Mouse (Mus musculus) heart, postnatal 0 days (tissue): Measurements from ENCODE around the gene T2. TPM values are rescaled to one million over a fixed set of nuclear protein-coding genes. Genes with fewer than 3 reads are reported as not detected.
A peak's percentile ranks its signal among the peaks of the same experiment; 100 is the strongest.

ENCODE experiments used
- ATAC-seq: fragments of 200-750 bp; cut with Nextera tagmentation; 2 replicates; pipeline ENCODE4 v1.8.0; 2017; ENCODE audit warnings: low read depth, moderate number of reproducible peaks, moderate library complexity; ENCODE audit not compliant: insufficient read depth
- DNase-seq: peaks from one replicate; pipeline ENCODE4 v3.0.0-alpha.2; 2016; ENCODE audit warnings: low spot score
- H3K27ac ChIP-seq: fragments of 300-500 bp; sonication (generic); 2 replicates; pipeline ENCODE4 v1.5.1; 2014; ENCODE audit warnings: low read depth, mild to moderate bottlenecking
- H3K27me3 ChIP-seq: fragments of 300-500 bp; sonication (generic); 2 replicates; pipeline ENCODE4 v1.6.1; 2014; ENCODE audit warnings: low read length, mixed read lengths; ENCODE audit not compliant: control insufficient read depth, insufficient read depth
- H3K36me3 ChIP-seq: fragments of 300-500 bp; sonication (generic); replicated peaks from 2 replicates; pipeline ENCODE4 v1.6.1; 2014; ENCODE audit warnings: low read length, mixed read lengths; ENCODE audit not compliant: control insufficient read depth, insufficient read depth
- H3K4me1 ChIP-seq: fragments of 300-500 bp; sonication (generic); 2 replicates; pipeline ENCODE4 v1.6.1; 2014; ENCODE audit warnings: antibody characterized with exemption; ENCODE audit not compliant: control insufficient read depth, insufficient read depth
- H3K4me2 ChIP-seq: fragments of 300-500 bp; sonication (generic); 2 replicates; pipeline ENCODE4 v1.6.1; 2014; ENCODE audit warnings: low read depth, mild to moderate bottlenecking, low read length, moderate library complexity
- H3K4me3 ChIP-seq: fragments of 300-500 bp; sonication (generic); 2 replicates; pipeline ENCODE4 v1.5.1; 2014; ENCODE audit warnings: low read depth, low read length
- H3K9ac ChIP-seq: fragments of 300-500 bp; sonication (generic); replicated peaks from 2 replicates; pipeline ENCODE4 v1.6.1; 2014; ENCODE audit warnings: low read depth, low read length, mixed read lengths
- H3K9me3 ChIP-seq: fragments of 300-500 bp; sonication (generic); replicated peaks from 2 replicates; pipeline ENCODE4 v1.6.1; 2016; ENCODE audit warnings: low read length; ENCODE audit not compliant: control insufficient read depth
- CTCF ChIP-seq: IDR thresholded peaks from 2 replicates; pipeline ENCODE4 v1.5.1; 2016; ENCODE audit warnings: antibody characterized with exemption, control low read depth, low read depth
- EP300 ChIP-seq: IDR thresholded peaks from 2 replicates; pipeline ENCODE4 v1.6.1; 2016; ENCODE audit warnings: antibody characterized with exemption, low read depth
- WGBS: fragments of 180-500 bp; shearing (Covaris S2); extraction: QIAGEN DNeasy Blood & Tissue Kit; methylation state at CpG from one replicate; pipeline ENCODE4 v1.1.7; 2014; 5-methylcytosine and 5-hydroxymethylcytosine counted together
- polyA plus RNA-seq: library from polyadenylated mRNA; unstranded; fragments of >200 nt; fragmentation: Nextera tagmentation; extraction: Ambion mirVana; gene quantifications from 2 replicates; pipeline ENCODE4 v1.2.1, GENCODE M21; 2015
- total RNA-seq: library from RNA; depleted of rRNA; stranded (reverse); fragments of >200 nt; gene quantifications from 2 replicates; pipeline ENCODE4 v1.2.3, GENCODE M21; 2014; ENCODE audit warnings: low replicate concordance

Gene T2
- total and polyA plus RNA-seq, 2 experiments from 2014 or later, result 0.19 to 3.7 TPM

DNA sequence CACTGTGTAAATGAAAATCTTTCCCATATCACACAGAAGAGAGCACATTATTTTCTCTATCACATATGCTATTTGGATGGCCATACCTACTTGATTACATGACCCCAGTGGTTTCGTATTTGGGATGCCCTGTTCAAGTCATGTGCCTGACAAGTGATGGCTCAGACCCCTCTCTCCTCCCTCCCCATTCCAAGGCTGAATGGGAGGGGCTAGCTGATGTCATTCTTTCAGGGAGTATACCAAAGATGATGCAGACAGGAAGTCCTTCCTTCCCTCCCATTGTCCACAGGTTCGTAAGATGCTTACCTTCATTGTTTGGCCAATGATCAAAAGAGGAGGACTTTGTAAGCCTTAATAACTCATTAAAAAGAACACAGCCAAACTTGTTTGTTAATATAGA lies 13.4 kb downstream of the T2 start:
- no peak for ATAC-seq
- no peak overlapping the region for H3K4me2 ChIP-seq
- no peak overlapping the region for H3K27ac ChIP-seq
- H3K36me3 ChIP-seq, result no peaks in the 10 kb centered on the region
- no peak for DNase-seq
- no peaks in the 10 kb centered on the region for H3K9me3 ChIP-seq
- no peak for TF ChIP-seq EP300
- no peak for TF ChIP-seq CTCF
- H3K9ac ChIP-seq, result no peak overlapping the region
- no peak overlapping the region for H3K4me3 ChIP-seq
- 0 out of 2 replicates have a peak, but pooled peaks cover 10% of the 10 kb centered on the region for H3K4me1 ChIP-seq
- 51% methylated on average over 2 of the region's 2 CpGs for WGBS
- H3K27me3 ChIP-seq, result no peaks in the 10 kb centered on the region; the same call in 1 of the 2 replicates

DNA sequence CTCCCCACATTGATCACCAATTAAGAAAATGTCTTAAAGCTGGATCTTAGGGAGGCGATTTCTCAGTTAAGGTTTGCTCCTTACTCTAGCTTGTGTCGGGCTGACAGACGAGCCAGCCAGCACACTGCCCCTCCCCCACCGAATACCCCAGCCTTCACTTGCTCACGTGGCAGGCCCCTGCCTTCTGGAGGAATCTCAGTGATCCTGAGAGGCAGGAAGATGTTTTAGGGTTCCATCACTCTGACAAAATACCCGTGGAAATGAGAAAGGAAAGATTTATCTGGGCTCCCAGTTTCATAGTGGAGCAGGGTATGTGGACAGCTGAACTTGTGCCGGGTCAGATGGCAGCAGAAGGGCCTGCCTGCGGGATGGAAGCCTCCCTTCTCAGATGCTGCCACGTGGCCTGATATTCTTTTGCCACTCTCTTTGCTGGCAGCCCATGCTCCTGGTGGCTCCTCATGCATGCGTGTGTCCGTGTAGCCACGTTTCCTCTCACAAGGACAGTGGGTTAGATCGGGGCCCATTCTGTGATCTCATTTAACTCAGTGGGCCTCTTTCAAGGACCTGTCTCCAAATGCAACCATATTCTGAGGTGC lies 14.9 kb downstream of the T2 start:
- no peaks in the 10 kb centered on the region for H3K27me3 ChIP-seq
- no peak for ATAC-seq
- no peak overlapping the region for H3K4me2 ChIP-seq
- 0 out of 2 replicates have a peak, but pooled peaks cover 10% of the 10 kb centered on the region for H3K4me1 ChIP-seq
- TF ChIP-seq EP300, result no peak
- TF ChIP-seq CTCF, result no peak
- H3K4me3 ChIP-seq, result no peak overlapping the region
- H3K36me3 ChIP-seq, result no peaks in the 10 kb centered on the region
- WGBS, result 44% methylated on average over 13 of the region's 13 CpGs
- H3K9me3 ChIP-seq, result no peaks in the 10 kb centered on the region
- DNase-seq, result no peak
- no peak overlapping the region for H3K27ac ChIP-seq
- H3K9ac ChIP-seq, result no peak overlapping the region

DNA sequence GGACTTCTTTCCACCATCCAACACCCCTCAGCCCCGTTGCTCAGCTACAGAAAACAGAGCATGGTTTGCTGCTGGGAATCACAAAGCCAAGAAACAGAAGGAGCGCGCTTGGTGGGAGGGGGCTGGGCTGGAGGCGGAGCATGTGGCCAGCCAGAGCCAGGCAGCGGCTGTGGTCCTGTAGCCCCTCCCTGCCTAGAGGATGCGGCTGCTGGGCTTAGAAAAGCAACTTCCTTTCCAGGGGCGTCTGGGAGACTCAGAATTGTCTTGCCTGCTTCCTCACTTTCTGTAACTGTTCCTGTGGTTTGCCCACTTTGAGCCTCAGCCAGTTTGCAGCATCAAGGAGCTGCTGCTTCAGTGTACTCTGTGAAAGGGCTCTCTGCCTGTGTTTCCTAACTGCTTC lies 16.0 kb downstream of the T2 start:
- peak; percentile 57 for ATAC-seq
- Histone ChIP-seq H3K4me2 (peak overlapping the region; percentile 58), H3K36me3 (no peaks in the 10 kb centered on the region), H3K9me3 (no peaks in the 10 kb centered on the region), H3K4me3 (peak overlapping the region; percentile 34), H3K27ac (peak overlapping the region; percentile 56), H3K4me1 (0 out of 2 replicates have a peak, but pooled peaks cover 10% of the 10 kb centered on the region), H3K9ac (peak overlapping the region; percentile 16; the same call in 1 of the 2 replicates), H3K27me3 (no peaks in the 10 kb centered on the region)
- WGBS, result 0% methylated on average over 7 of the region's 7 CpGs
- DNase-seq, result peak; percentile 62
- TF ChIP-seq CTCF, result no peak
- no peak for TF ChIP-seq EP300

DNA sequence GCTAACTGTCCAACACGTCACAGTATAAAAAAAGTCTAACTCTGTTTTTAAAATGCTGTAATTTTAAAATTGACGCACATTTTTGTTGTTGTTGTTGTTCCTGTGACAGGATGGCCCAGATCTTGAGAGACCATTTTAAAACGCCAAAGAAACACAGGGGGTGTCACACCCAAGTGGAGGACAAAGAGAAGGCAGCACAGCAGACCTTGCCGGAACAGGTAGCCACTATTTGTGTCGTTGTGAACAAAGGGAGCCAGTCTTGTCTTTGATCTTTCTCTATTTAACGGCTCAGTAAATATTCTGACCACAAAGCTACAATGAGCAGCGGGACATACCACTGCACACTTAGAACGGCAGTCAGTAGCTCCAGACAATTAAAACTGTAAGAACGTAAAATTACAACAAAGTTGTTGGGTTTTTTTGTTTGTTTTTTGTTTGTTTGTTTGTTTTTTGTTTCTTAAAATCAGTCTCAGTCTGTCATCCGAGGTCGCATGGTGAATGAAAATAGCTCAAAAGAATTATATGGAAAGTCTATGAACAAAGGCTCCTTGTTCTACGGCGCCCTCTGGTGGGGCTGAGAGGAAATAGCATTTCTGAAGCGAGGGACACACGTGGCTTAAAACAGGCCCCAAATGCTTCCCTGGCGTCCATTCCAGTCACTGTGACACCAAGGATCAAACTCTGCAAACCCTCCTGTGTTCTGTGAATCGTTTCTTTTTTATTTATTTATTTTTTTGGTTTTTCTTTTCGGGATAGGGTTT lies 16.7 kb downstream of the T2 start:
- Histone ChIP-seq H3K9me3 (no peaks in the 10 kb centered on the region), H3K27me3 (no peaks in the 10 kb centered on the region), H3K9ac (no peak overlapping the region), H3K27ac (peak overlapping the region; percentile 56), H3K4me3 (peak overlapping the region; percentile 34), H3K4me1 (0 out of 2 replicates have a peak, but pooled peaks cover 10% of the 10 kb centered on the region), H3K4me2 (peak overlapping the region; percentile 58), H3K36me3 (no peaks in the 10 kb centered on the region)
- 3% methylated on average over 18 of the region's 18 CpGs for WGBS
- ATAC-seq (peak; percentile 69), DNase-seq (peak; percentile 84)
- TF ChIP-seq EP300, result no peak
- peak; percentile 95 for TF ChIP-seq CTCF

DNA sequence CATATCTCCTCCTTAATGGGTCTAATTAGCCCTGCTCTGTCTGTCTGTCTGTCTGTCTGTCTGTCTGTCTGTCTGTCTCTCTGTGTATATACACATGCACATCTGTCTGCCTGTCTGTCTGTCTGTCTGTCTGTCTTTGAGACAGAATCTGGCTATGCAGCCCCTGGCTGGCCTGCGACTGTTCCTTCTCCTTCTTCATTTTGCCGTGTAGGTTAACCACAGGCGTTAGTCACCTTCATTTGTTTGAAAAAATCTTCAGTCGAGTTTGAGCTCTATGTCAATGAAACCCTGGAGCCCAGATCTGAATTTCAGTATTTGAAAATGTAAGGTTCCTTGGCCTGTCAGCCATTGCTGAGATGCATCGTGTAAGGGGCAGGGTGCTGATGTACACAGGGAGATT lies 21.5 kb downstream of the T2 start:
- TF ChIP-seq CTCF, result no peak
- TF ChIP-seq EP300, result no peak
- WGBS, result 50% methylated on average over 5 of the region's 5 CpGs

More for the DNA sequence above, 21.5 kb downstream of the T2 start:
- no peak overlapping the region for H3K4me2 ChIP-seq
- no peak overlapping the region for H3K4me3 ChIP-seq
- H3K36me3 ChIP-seq, result no peaks in the 10 kb centered on the region
- H3K4me1 ChIP-seq, result no peaks in the 10 kb centered on the region
- no peak overlapping the region for H3K27ac ChIP-seq
- DNase-seq, result no peak
- H3K9ac ChIP-seq, result no peak overlapping the region
- no peaks in the 10 kb centered on the region for H3K9me3 ChIP-seq
- ATAC-seq, result no peak
- no peaks in the 10 kb centered on the region for H3K27me3 ChIP-seq
